27 mouse cellular contexts compared by ENCODE assay signal in genomic region chr5:65191601-65192000, GRCm38 (mm10). TPM values are rescaled to one million over a fixed set of nuclear protein-coding genes. Genes with fewer than 3 reads are reported as not detected.
DNase-seq lines count a peak whose midpoint lies in the region; ATAC-seq and TF ChIP-seq lines count a peak whose summit lies in the region.
"Had no signal": no experiment of that assay in that cellular context is flagged by ENCODE, and none has a peak within 500 bp of the region (broad histone marks: within the 10 kb centered on the region; RNA-seq: fewer than 3 reads in every experiment).

No protein-coding gene starts in this region.

- H3K27ac ChIP-seq in forebrain, embryonic 15.5 days (replicated peaks): peak overlapping the region; percentile 9; the same call in 1 of the 2 replicates
- H3K27ac ChIP-seq in forebrain, embryonic 12.5 days: no peak overlapping the region
- H3K27ac ChIP-seq in layer of hippocampus, adult 2 months: peak overlapping the region; percentile 57; the same call in 1 of the 2 replicates
- peak overlapping the region; percentile 54 for H3K27ac ChIP-seq in neural tube, embryonic 13.5 days (replicated peaks)
- H3K27ac ChIP-seq in olfactory bulb, adult 2 months (ENCODE audit: insufficient read depth, low read depth, low read length): peak overlapping the region; percentile 53
- H3K27ac ChIP-seq: embryonic facial prominence, embryonic 13.5 days; hindbrain, postnatal 0 days; intestine, embryonic 15.5 days; limb, embryonic 10.5 days; limb, embryonic 15.5 days; liver, embryonic 13.5 days; midbrain, embryonic 13.5 days had no signal

- no peak for DNase-seq in layer of hippocampus, adult 2 months (ENCODE audit: low spot score in 2 of 2)
- no peak for DNase-seq in layer of hippocampus, postnatal 10 days (ENCODE audit: low spot score in 2 of 2)
- DNase-seq in neural tube, embryonic 10.5 days (ENCODE audit: extremely low spot score, low spot score): no peak
- DNase-seq in adrenal gland, adult (ENCODE audit: inconsistent age in 2 of 2, low spot score in 1 of 2): no peak
- DNase-seq: adrenal gland, adult 2 months; adrenal gland, postnatal 36 days; B cell, adult 2 months; gastrocnemius, postnatal 10 days; kidney, adult 2 months; kidney, postnatal 36 days; layer of hippocampus, postnatal 36 days; liver, embryonic 13.5 days; lung, adult 18-20 months; lung, postnatal 4 days; thymus, postnatal 14 days had no signal

- TF ChIP-seq CTCF in layer of hippocampus, adult 2 months (conservative IDR thresholded peaks at IDR 0.05): no peak
- no peak for TF ChIP-seq CTCF in olfactory bulb, adult 2 months (IDR thresholded peaks at IDR 0.05; ENCODE audit: insufficient read depth, low read depth, low read length)

- H3K4me1 ChIP-seq in forebrain, embryonic 15.5 days: no peaks in the 10 kb centered on the region
- H3K4me1 ChIP-seq in forebrain, embryonic 12.5 days: no peaks in the 10 kb centered on the region
- H3K4me1 ChIP-seq in neural tube, embryonic 13.5 days (replicated peaks): no peaks in the 10 kb centered on the region
- peaks cover 2% of the 10 kb centered on the region; the same call in 1 of the 2 replicates for H3K4me1 ChIP-seq in olfactory bulb, adult 2 months (ENCODE audit: control insufficient read depth, insufficient read depth, low read length)
- H3K4me1 ChIP-seq: embryonic facial prominence, embryonic 13.5 days; intestine, embryonic 15.5 days; limb, embryonic 10.5 days; limb, embryonic 15.5 days; liver, embryonic 13.5 days; midbrain, embryonic 13.5 days had no signal

- H3K4me3 ChIP-seq in forebrain, embryonic 15.5 days: no peak overlapping the region
- no peak overlapping the region for H3K4me3 ChIP-seq in forebrain, embryonic 12.5 days (replicated peaks)
- H3K4me3 ChIP-seq in layer of hippocampus, adult 2 months: no peak overlapping the region
- H3K4me3 ChIP-seq in neural tube, embryonic 13.5 days: no peak overlapping the region
- no peak overlapping the region for H3K4me3 ChIP-seq in olfactory bulb, adult 2 months (ENCODE audit: insufficient read depth, low read depth, low read length)
- H3K4me3 ChIP-seq: embryonic facial prominence, embryonic 13.5 days; intestine, embryonic 15.5 days; limb, embryonic 10.5 days; limb, embryonic 15.5 days; liver, embryonic 13.5 days; megakaryocyte, embryonic 14.5 days; midbrain, embryonic 13.5 days had no signal

- no peak for ATAC-seq in forebrain, embryonic 15.5 days (replicated peaks)
- ATAC-seq in forebrain, embryonic 12.5 days (ENCODE audit: low FRiP score): no peak
- no peak for ATAC-seq in neural tube, embryonic 13.5 days (ENCODE audit: low read depth)
- ATAC-seq: hindbrain, postnatal 0 days; intestine, embryonic 15.5 days; lung, postnatal 0 days; midbrain, embryonic 13.5 days had no signal

- TF ChIP-seq POLR2A in olfactory bulb, adult 2 months (IDR thresholded peaks at IDR 0.05; ENCODE audit: insufficient read depth, low read depth, low read length): no peak

- 68% methylated on average over 5 of the region's 5 CpGs for WGBS in forebrain, embryonic 15.5 days
- WGBS in forebrain, embryonic 12.5 days: 89% methylated on average over 5 of the region's 5 CpGs
- 77% methylated on average over 5 of the region's 5 CpGs for WGBS in neural tube, embryonic 13.5 days
- WGBS in olfactory bulb, adult 2 months: 28% methylated on average over 5 of the region's 5 CpGs

- no peak overlapping the region for H3K9ac ChIP-seq in forebrain, embryonic 15.5 days (replicated peaks)
- H3K9ac ChIP-seq in forebrain, embryonic 12.5 days: no peak overlapping the region
- H3K9ac ChIP-seq in neural tube, embryonic 13.5 days: no peak overlapping the region
- H3K9ac ChIP-seq: embryonic facial prominence, embryonic 13.5 days; intestine, embryonic 15.5 days; limb, embryonic 15.5 days; liver, embryonic 13.5 days; midbrain, embryonic 13.5 days had no signal

- no peak overlapping the region for H3K4me2 ChIP-seq in forebrain, embryonic 15.5 days (replicated peaks)
- H3K4me2 ChIP-seq in forebrain, embryonic 12.5 days: no peak overlapping the region
- H3K4me2 ChIP-seq in neural tube, embryonic 13.5 days: no peak overlapping the region
- H3K4me2 ChIP-seq: embryonic facial prominence, embryonic 13.5 days; intestine, embryonic 15.5 days; limb, embryonic 15.5 days; liver, embryonic 13.5 days; midbrain, embryonic 13.5 days had no signal

- H3K36me3 ChIP-seq in forebrain, embryonic 15.5 days: no peaks in the 10 kb centered on the region
- H3K36me3 ChIP-seq in forebrain, embryonic 12.5 days (replicated peaks): no peaks in the 10 kb centered on the region
- H3K36me3 ChIP-seq in neural tube, embryonic 13.5 days: 0 out of 2 replicates have a peak, but pooled peaks cover 2% of the 10 kb centered on the region
- H3K36me3 ChIP-seq: embryonic facial prominence, embryonic 13.5 days; intestine, embryonic 15.5 days; limb, embryonic 10.5 days; limb, embryonic 15.5 days; liver, embryonic 13.5 days; midbrain, embryonic 13.5 days had no signal

- no peaks in the 10 kb centered on the region for H3K27me3 ChIP-seq in forebrain, embryonic 15.5 days
- no peaks in the 10 kb centered on the region for H3K27me3 ChIP-seq in forebrain, embryonic 12.5 days
- H3K27me3 ChIP-seq in neural tube, embryonic 13.5 days: no peaks in the 10 kb centered on the region
- H3K27me3 ChIP-seq: embryonic facial prominence, embryonic 13.5 days; intestine, embryonic 15.5 days; limb, embryonic 15.5 days; liver, embryonic 13.5 days; megakaryocyte, embryonic 14.5 days; midbrain, embryonic 13.5 days had no signal

- H3K9me3 ChIP-seq in forebrain, embryonic 15.5 days: no peaks in the 10 kb centered on the region
- H3K9me3 ChIP-seq in forebrain, embryonic 12.5 days: peaks cover 7% of the 10 kb centered on the region; the same call in 1 of the 2 replicates
- peaks cover 5% of the 10 kb centered on the region; the same call in 1 of the 2 replicates for H3K9me3 ChIP-seq in neural tube, embryonic 13.5 days
- H3K9me3 ChIP-seq: intestine, embryonic 15.5 days; limb, embryonic 10.5 days; limb, embryonic 15.5 days had no signal

RNA-seq across cellular contexts. Expression of gene Wdr19, which starts 7.9 kb away (rescaled TPM):
- polyA plus RNA-seq in forebrain, embryonic 15.5 days (2015; fragmentation: Nextera tagmentation; extraction: Ambion mirVana): 10.4 and 12.0 TPM in 2 replicates
- 13.8 and 14.8 TPM in 2 replicates for polyA plus RNA-seq in forebrain, embryonic 12.5 days (2016; fragmentation: Nextera tagmentation; extraction: Ambion mirVana)
- total RNA-seq in layer of hippocampus, adult 2 months (2021): 10 to 100 TPM; 22.9 to 23.7 TPM
- total RNA-seq in layer of hippocampus, postnatal 10 days (2021): 10 to 100 TPM; 16.7 to 20.8 TPM
- polyA plus RNA-seq in neural tube, embryonic 13.5 days (2015; fragmentation: Nextera tagmentation; extraction: Ambion mirVana): 10.6 and 12.4 TPM in 2 replicates
- not detected in 2 replicates for polyA plus RNA-seq in olfactory bulb, adult 2 months (2012; ENCODE audit: insufficient read depth, insufficient read length, low replicate concordance, missing spikeins)

Comparison
In these comparisons a context has a peak if more than half of its experiments do, and no peak if none do; other contexts are left out.
1. RNA of gene Wdr19, which starts 7.9 kb away (polyA plus RNA-seq): 13.8 to 14.8 TPM in forebrain, embryonic 12.5 days, 10.6 to 12.4 TPM in neural tube, embryonic 13.5 days and 10.4 to 12.0 TPM in forebrain, embryonic 15.5 days; not detected in olfactory bulb, adult 2 months; every median in the first group is over 10 times any median in the second.